8 mouse cellular contexts compared by ENCODE assay signal in the genomic region with DNA sequence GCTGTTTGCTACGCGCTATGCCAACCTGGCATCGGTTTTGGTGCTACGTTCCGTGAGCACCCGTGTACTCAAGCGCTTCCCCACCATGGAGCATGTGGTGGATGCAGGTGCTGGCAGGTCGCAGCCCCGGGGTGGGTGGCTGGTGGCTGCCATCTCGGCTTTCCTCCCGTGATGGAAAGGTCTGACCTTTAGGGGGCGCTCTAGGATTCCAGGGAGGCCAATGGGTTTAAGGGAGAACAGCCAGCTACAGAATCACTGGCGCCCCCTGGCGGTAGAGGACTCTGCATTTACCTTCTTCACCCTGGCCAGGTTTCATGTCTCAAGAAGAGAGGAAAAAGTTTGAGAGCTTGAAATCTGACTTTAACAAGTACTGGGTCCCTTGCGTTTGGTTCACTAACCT. TPM values are rescaled to one million over a fixed set of nuclear protein-coding genes. Genes with fewer than 3 reads are reported as not detected.
DNase-seq lines count a peak whose midpoint lies in the region; TF ChIP-seq lines count a peak whose summit lies in the region.
"Had no signal": no experiment of that assay in that cellular context is flagged by ENCODE, and none has a peak within 500 bp of the region (broad histone marks: within the 10 kb centered on the region; RNA-seq: fewer than 3 reads in every experiment).

No protein-coding gene starts in this region.

- H3K4me3 ChIP-seq in C2C12 (ENCODE audit: insufficient read depth, poor library complexity, severe bottlenecking) (no peak overlapping the region), MEL (ENCODE audit: control insufficient read depth in 1 of 2, insufficient read depth in 1 of 2, low read depth in 2 of 2, low read length in 2 of 2) (no peak overlapping the region)
- H3K4me3 ChIP-seq in gastrocnemius, adult 2 months: no peak overlapping the region
- H3K4me3 ChIP-seq: limb, embryonic 15.5 days had no signal

- H3K27me3 ChIP-seq in C2C12 (ENCODE audit: control insufficient read depth, insufficient read depth, insufficient read length) (no peaks in the 10 kb centered on the region), MEL (ENCODE audit: control insufficient read depth in 1 of 2, insufficient read depth in 2 of 2, low read length in 2 of 2) (no peaks in the 10 kb centered on the region)
- H3K27me3 ChIP-seq: limb, embryonic 15.5 days had no signal

- DNase-seq in MEL (ENCODE audit: low read depth, low spot score): peak; percentile 93
- DNase-seq in cerebellum, adult 18-20 months: peak; percentile 84 to 85
- DNase-seq in gastrocnemius, adult 2 months: peak; percentile 92
- peak; percentile 91 to 97 for DNase-seq in kidney, postnatal 36 days
- peak; percentile 94 for DNase-seq in lung, postnatal 10 days
- DNase-seq in skeletal muscle tissue, adult 2 months (ENCODE audit: low read depth, low spot score): peak; percentile 82

- TF ChIP-seq EP300 in MEL (IDR thresholded peaks at IDR 0.05; ENCODE audit: low read depth in 1 of 2, low read length in 2 of 2): no peak

- H3K36me3 ChIP-seq in C2C12 (ENCODE audit: control insufficient read depth, insufficient read depth): peaks cover 18% of the 10 kb centered on the region
- H3K36me3 ChIP-seq in MEL (ENCODE audit: control insufficient read depth in 1 of 2, insufficient read depth in 2 of 2, low read length in 2 of 2): peaks cover 0 to under 1% of the 10 kb centered on the region in 2 experiments; a peak in 1 of 4 replicates

- H3K4me1 ChIP-seq in MEL (ENCODE audit: control insufficient read depth in 1 of 2, insufficient read depth in 2 of 2, low read length in 2 of 2): no peaks in the 10 kb centered on the region
- H3K4me1 ChIP-seq: limb, embryonic 15.5 days had no signal

- no peaks in the 10 kb centered on the region for H3K79me3 ChIP-seq in C2C12 (ENCODE audit: low read depth)

- TF ChIP-seq CTCF in C2C12 (IDR thresholded peaks at IDR 0.05; ENCODE audit: control insufficient read depth, insufficient read depth, insufficient read length) (peak; percentile 70), MEL (IDR thresholded peaks at IDR 0.05 in 2 of 3, conservative IDR thresholded peaks at IDR 0.05 in 1 of 3; ENCODE audit: control insufficient read depth in 1 of 3, insufficient read depth in 1 of 3, low read depth in 2 of 3, low read length in 3 of 3, poor library complexity in 1 of 3, severe bottlenecking in 1 of 3) (peak; percentile 89 to 100 (median 99))
- no peak; the same call in 1 of the 2 replicates for TF ChIP-seq CTCF in gastrocnemius, adult 2 months (IDR thresholded peaks at IDR 0.05)

- intact Hi-C loops in gastrocnemius, adult 2 months (cut with DNase I): loop anchor here (5.0 to 10.0 kb wide), 2 partner anchors 71 to 431 kb away; no protein-coding TSS in a partner anchor

- no peak overlapping the region for H3ac ChIP-seq in C2C12 (ENCODE audit: control insufficient read depth, insufficient read length, low read depth)

- H3K9ac ChIP-seq in MEL (ENCODE audit: control insufficient read depth, low read depth, low read length, poor library complexity, severe bottlenecking): no peak overlapping the region
- H3K9ac ChIP-seq: limb, embryonic 15.5 days had no signal

- H3K27ac ChIP-seq in MEL (ENCODE audit: control insufficient read depth, low read depth, low read length): no peak overlapping the region
- no peak overlapping the region for H3K27ac ChIP-seq in gastrocnemius, adult 2 months
- H3K27ac ChIP-seq: limb, embryonic 15.5 days had no signal

- peak; percentile 72 for TF ChIP-seq RAD21 in MEL (IDR thresholded peaks at IDR 0.05; ENCODE audit: low read depth, low read length)

- peaks cover under 1% of the 10 kb centered on the region for H3K79me2 ChIP-seq in C2C12 (ENCODE audit: control insufficient read depth, insufficient read depth)
- H3K79me2 ChIP-seq in MEL (ENCODE audit: control insufficient read depth, insufficient read depth, low read length, poor library complexity): no peaks in the 10 kb centered on the region

- no peaks in the 10 kb centered on the region for H3K9me3 ChIP-seq in MEL (replicated peaks; ENCODE audit: insufficient read depth, low read length)
- H3K9me3 ChIP-seq: limb, embryonic 15.5 days had no signal

- peak in 1 of 2 experiments; percentile 22; a peak in 1 of 4 replicates for TF ChIP-seq POLR2A in MEL (IDR thresholded peaks at IDR 0.05; ENCODE audit: control insufficient read depth in 1 of 2, insufficient read depth in 1 of 2, low read depth in 1 of 2, low read length in 2 of 2, poor library complexity in 1 of 2)

TF ChIP-seq in C2C12, 6 proteins besides CTCF, POLR2A, EP300 and RAD21:
- TF ChIP-seq MAX (IDR thresholded peaks at IDR 0.05) (no peak), FOSL1 (IDR thresholded peaks at IDR 0.05; ENCODE audit: insufficient read depth, low read length, poor library complexity, severe bottlenecking) (no peak), MYOG (IDR thresholded peaks at IDR 0.05; ENCODE audit: control insufficient read depth, extremely low read depth, insufficient read length) (no peak), CEBPB (IDR thresholded peaks at IDR 0.05; ENCODE audit: low read depth) (no peak), USF1 (IDR thresholded peaks at IDR 0.05; ENCODE audit: low read depth) (no peak), MYOD1 (IDR thresholded peaks at IDR 0.05; ENCODE audit: control insufficient read depth, insufficient read length, low read depth) (no peak)

TF ChIP-seq in MEL, 35 proteins besides CTCF, POLR2A, EP300 and RAD21:
- TF ChIP-seq SMC3 (IDR thresholded peaks at IDR 0.05; ENCODE audit: low read depth, low read length): peak; percentile 78
- TF ChIP-seq TBP (IDR thresholded peaks at IDR 0.05; ENCODE audit: low read depth, low read length): 0 out of 2 replicates have a peak, but pooled peaks have one; percentile 45
- TF ChIP-seq MAFK (IDR thresholded peaks at IDR 0.05; ENCODE audit: borderline replicate concordance, low read depth, low read length): no peak
- 0 out of 2 replicates have a peak, but pooled peaks have one; percentile 13 for TF ChIP-seq MYC (IDR thresholded peaks at IDR 0.05; ENCODE audit: low read depth, low read length)
- peak; percentile 43; the same call in 1 of the 2 replicates for TF ChIP-seq HCFC1 (IDR thresholded peaks at IDR 0.05; ENCODE audit: low read depth, low read length)
- no peak for TF ChIP-seq USF2 (IDR thresholded peaks at IDR 0.05; ENCODE audit: borderline replicate concordance in 1 of 2, insufficient read depth in 1 of 2, low read depth in 1 of 2, low read length in 2 of 2)
- no peak for TF ChIP-seq JUND (IDR thresholded peaks at IDR 0.05; ENCODE audit: low read depth, low read length)
- TF ChIP-seq ZC3H11A (IDR thresholded peaks at IDR 0.05; ENCODE audit: low read depth, low read length): peak; percentile 47

RNA-seq across cellular contexts. Expression of a gene that starts 9.9 kb away (rescaled TPM):
- polyA plus RNA-seq in C2C12 (2012; fragmentation: generic; extraction: Trizol) (3,482 TPM), MEL (2012; ENCODE audit: insufficient read depth in 1 of 2, insufficient read length in 2 of 2, low read depth in 1 of 2, low replicate concordance in 2 of 2, missing spikeins in 1 of 2) (1,000 to 10,000 TPM; 1,132 to 1,156 TPM)
- total RNA-seq in MEL (2012; rRNA removed): 4,560 and 5,186 TPM in 2 replicates
- total RNA-seq in gastrocnemius, adult 2 months (2021): 100 to 1,000 TPM; 527 to 622 TPM

RNA-seq across cellular contexts. Expression of a gene that starts 12.4 kb away (rescaled TPM):
- 15.2 TPM for polyA plus RNA-seq in C2C12 (2012; fragmentation: generic; extraction: Trizol)
- total RNA-seq in MEL (2012; rRNA removed): 4.1 and 5.3 TPM in 2 replicates
- polyA plus RNA-seq in MEL (2012; ENCODE audit: insufficient read depth in 1 of 2, insufficient read length in 2 of 2, low read depth in 1 of 2, low replicate concordance in 2 of 2, missing spikeins in 1 of 2): 10 to 100 TPM in 1 of 2 experiments, not detected in 1; 13.8 TPM
- under 1 TPM; 0.73 to 0.74 TPM for total RNA-seq in gastrocnemius, adult 2 months (2021)

RNA-seq across cellular contexts. Expression of a gene that starts 19.6 kb away (rescaled TPM):
- polyA plus RNA-seq in C2C12 (2012; fragmentation: generic; extraction: Trizol) (0.12 TPM), MEL (2012; ENCODE audit: insufficient read depth in 1 of 2, insufficient read length in 2 of 2, low read depth in 1 of 2, low replicate concordance in 2 of 2, missing spikeins in 1 of 2) (1 to 10 TPM in 1 of 2 experiments, not detected in 1; 1.3 TPM)
- 0.31 and 0.62 TPM in 2 replicates for total RNA-seq in MEL (2012; rRNA removed)
- not detected for total RNA-seq in gastrocnemius, adult 2 months (2021)
- polyA plus RNA-seq: limb, embryonic 15.5 days had no signal

RNA-seq across cellular contexts. Expression of a gene that starts 20.7 kb away (rescaled TPM):
- polyA plus RNA-seq in C2C12 (2012; fragmentation: generic; extraction: Trizol) (23.7 TPM), MEL (2012; ENCODE audit: insufficient read depth in 1 of 2, insufficient read length in 2 of 2, low read depth in 1 of 2, low replicate concordance in 2 of 2, missing spikeins in 1 of 2) (10 to 100 TPM in 1 of 2 experiments, not detected in 1; 22.6 TPM)
- total RNA-seq in MEL (2012; rRNA removed): 12.1 and 13.6 TPM in 2 replicates
- total RNA-seq in gastrocnemius, adult 2 months (2021): 1 to 10 TPM; 2.3 to 2.5 TPM

RNA-seq across cellular contexts. Expression of a gene that starts 36.3 kb away (rescaled TPM):
- polyA plus RNA-seq in C2C12 (2012; fragmentation: generic; extraction: Trizol) (49.2 TPM), MEL (2012; ENCODE audit: insufficient read depth in 1 of 2, insufficient read length in 2 of 2, low read depth in 1 of 2, low replicate concordance in 2 of 2, missing spikeins in 1 of 2) (10 to 100 TPM in 1 of 2 experiments, not detected in 1; 45.1 TPM)
- total RNA-seq in MEL (2012; rRNA removed): 32.6 and 36.7 TPM in 2 replicates
- total RNA-seq in gastrocnemius, adult 2 months (2021): not detected
